Mouse (Mus musculus) frontal cortex, postnatal 10 days (tissue): ENCODE results near the gene Pou4f2.

ENCODE experiments used
- DNase-seq, 2 experiments: peaks; one replicate each; pipeline ENCODE4 v3.0.0; 2022; ENCODE audit warnings: low spot score in 2 of 2, mixed read lengths in 1 of 2

The Pou4f2 gene

DNA sequence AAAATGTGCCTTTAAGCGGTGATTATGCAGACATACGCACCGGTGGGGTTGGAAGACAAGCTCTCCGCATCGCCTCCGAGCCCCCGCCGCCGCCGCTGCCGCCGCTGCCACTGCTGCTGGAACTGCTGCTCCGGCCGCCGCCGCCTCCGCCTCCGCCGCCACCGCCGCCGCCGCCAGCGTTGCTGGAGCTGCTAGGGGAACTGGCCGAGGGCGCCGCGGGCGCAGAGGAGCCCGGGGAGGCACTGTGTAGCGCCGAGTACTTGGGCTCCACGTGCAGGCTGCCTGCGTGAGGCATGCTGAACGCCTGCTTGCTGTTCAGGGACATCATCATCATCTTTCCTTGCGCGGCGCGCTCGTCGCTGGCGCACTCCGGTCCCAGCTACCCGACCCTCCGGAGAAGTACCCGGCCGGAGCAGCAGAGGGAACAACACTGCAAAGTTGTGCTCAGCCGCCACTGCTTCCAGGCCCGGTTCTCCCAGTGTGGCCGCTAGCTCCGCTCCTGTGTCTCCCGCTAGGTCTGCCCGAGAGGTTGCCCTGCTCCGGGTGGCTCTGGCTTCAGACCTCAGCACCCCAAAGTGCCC, at the start of gene Pou4f2:
Pou4f2 (minus strand) TSS at position 575 of the 581 bp plus-strand sequence.
- DNase-seq = no peak

DNA sequence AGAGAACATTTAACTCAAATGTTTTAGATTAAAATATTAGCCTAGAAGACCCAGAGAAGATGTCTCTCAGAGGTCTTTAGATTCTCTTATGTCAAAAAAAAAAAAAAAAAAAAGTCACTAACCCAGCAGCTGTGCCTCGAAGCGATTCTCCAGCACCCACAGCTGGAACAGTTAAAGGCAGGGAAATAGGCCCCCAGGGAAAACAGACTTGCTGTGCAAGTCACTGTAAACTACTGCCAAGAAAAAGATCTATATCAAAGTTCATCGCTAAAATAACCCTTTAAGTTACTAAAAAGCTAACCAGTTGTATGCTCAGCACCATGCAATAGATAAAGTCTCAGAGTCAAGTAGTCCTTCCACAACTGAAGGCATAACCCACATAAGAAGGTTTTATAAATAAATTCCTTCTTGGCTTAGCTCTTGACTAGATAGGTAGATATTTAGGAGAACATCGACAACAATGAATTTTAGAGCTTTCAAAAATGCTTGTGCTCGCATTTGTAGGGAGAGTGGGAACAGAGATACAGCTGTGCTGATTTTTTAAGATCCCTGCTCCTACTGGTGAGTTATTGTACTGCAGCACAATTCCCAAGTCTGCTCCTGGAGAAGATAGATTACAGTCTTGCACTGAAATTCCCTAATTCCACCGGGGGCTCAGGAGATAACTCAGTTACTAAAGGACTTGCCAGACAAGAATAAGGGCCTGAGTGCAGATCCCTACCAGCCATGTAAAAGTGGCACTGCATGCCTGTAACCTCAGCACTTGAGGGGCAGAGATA, 40.8 kb upstream of the Pou4f2 start:
- DNase-seq = no peak

DNA sequence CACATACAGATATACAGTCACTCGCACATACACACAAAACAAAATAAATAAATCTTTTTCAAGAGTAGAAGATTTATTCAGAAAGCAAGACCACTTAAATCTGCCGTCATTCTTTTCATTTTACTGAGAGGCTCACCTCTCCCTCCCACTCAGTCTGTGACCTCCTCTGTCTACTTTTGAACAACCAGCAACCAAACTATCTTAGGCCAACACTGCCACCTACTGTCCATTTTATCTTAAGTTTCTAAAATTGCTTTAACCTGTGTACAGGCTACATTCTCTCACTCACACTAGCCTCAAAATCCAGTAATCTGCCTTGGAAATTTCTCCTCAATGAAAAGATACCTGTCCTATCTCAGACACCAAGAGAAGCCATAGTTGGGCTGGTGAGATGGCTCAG, 31.4 kb upstream of the Pou4f2 start:
- no peak for DNase-seq

DNA sequence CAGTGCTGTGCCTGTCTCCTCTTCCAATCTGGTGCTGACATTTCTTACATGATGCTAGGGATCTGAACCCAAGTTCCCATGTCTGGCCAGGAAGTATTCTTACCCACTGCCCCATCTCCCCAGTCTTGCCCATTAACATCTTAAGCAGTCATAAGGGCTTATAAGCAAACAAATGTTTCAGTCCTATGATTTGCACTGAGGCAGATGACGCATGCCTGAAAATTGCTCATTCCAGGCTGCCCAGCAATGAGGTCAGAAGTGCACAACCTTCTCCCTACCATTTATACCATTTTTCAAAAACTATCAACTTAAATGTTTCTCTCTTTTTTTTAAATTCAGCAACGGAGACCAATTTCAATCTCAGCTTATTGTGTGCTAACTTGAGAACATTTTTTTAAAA, 27.5 kb upstream of the Pou4f2 start:
- DNase-seq = no peak

DNA sequence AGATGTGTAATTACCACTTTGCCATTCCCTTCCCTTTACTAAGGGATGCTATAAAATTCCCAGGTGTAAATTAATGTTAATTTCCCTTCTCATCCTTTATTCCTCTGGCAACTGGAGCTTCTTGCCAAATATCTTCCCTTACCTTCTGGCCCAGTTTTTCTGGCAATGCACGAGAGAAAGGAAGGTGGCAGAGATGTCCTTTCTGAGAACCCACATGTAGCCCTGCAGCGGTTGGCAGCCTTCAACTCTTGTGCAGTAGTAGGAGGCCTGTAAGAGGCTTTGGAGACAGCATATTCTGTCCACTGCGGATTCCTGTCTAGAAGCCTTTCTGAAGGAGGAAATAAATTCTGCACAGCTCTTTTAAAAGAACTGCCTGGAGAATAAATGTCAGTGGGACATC, 20.0 kb upstream of the Pou4f2 start:
- no peak for DNase-seq

DNA sequence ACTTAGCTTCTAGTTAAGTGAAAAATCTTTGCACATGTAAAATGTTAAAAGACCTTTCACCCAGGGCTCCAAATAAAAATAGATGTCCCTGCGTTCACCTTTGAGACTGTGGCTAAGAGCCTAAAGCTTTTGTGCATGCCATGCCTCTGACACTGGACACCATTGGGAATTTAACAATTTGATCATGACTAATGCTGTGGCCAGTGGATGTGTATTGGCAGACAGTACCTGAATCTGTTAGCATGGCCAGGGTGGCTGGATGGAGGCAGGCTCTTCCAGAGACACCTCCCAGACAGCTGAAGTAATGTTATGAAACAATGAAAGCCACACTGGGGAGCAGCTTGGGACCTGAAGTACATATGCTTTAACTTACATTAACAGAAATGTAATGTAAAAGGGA, 6.3 kb upstream of the Pou4f2 start:
- DNase-seq = no peak

DNA sequence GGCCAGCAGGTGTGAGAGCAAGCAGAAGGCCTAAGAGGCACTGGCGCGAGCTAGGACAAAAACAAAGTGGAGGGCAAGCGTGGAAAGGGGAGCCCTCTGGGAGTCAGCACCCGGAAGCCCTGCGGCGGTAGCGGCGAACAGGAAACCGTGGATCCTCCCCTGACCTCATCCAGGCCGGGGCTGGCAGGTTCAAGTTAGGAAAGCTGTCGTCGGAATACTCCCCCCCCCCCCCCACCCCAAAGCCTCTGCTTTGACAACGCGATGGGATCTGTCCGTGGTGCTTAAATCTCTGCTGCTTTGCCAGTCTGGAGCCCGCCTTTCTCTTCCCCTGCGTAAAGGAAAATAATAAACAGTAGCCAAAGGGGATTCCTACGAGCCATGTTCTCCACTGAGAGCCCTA, 1.7 kb upstream of the Pou4f2 start:
- DNase-seq = no peak

DNA sequence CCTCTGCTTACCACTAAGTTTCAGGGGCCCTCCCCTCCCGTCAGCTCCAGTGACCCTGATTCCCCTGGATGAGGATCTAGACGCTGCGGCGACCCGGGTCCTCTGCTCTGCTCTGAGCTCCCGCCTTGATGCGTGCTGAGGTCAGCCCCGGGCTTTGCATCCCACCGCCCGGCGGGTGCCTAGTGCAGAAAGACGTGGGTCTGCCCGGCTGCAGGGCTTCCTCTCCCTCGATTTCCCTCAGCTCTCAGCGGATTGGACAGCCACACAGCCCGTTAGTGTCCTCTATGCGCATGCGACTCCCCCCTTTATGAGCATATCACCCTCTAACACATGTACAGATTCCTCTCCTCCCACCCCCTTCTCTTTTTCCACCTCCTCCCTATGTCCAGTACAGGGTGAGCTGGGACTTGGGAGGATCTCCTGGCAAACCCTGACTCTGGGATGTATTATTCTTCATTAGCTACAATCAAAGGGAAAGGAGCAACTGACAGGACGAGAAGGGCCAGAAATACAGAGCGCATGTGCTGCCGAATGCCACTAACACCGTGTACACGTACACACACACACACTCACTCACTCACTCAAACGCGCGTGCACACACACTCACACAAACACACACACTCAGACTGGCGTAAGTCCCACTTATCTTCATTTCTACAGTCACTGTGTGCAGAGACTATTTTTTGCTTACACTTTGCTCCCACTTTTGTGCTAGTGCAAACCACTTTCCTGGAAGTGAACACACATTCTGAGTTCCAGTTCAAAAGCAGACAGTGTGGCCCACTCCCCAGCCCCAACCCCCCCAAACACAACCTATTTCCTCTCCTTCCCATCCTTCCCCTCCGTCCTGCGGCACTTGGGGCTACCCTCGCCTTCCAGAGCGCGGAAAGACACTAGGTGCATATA, 948 bp upstream of the Pou4f2 start:
- DNase-seq = no peak

DNA sequence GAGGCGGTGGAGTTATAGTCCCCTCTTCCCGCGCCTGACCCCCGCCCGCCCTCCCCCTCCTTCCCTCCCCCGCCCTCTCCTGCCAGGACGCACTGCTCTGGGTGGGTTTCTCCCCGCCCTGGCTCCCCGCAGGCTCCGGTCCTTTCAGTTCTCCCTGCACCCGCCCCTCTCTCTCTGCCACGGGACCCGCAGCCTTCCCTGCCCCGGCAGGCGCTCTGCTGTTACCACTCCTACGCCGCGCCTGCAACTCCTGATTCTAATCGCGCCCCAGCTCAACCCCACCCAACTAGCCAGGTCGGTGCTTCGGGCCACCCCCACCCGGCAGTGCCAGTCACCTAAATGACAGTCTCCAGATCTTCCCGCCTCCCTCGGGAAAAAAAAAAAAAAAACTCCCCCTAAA, 216 bp upstream of the Pou4f2 start:
- no peak for DNase-seq

- DNase-seq = no peak
These were observed 853 bp downstream of the Pou4f2 start for GRCm38 (mm10) chr8:78435624-78435960.

DNA sequence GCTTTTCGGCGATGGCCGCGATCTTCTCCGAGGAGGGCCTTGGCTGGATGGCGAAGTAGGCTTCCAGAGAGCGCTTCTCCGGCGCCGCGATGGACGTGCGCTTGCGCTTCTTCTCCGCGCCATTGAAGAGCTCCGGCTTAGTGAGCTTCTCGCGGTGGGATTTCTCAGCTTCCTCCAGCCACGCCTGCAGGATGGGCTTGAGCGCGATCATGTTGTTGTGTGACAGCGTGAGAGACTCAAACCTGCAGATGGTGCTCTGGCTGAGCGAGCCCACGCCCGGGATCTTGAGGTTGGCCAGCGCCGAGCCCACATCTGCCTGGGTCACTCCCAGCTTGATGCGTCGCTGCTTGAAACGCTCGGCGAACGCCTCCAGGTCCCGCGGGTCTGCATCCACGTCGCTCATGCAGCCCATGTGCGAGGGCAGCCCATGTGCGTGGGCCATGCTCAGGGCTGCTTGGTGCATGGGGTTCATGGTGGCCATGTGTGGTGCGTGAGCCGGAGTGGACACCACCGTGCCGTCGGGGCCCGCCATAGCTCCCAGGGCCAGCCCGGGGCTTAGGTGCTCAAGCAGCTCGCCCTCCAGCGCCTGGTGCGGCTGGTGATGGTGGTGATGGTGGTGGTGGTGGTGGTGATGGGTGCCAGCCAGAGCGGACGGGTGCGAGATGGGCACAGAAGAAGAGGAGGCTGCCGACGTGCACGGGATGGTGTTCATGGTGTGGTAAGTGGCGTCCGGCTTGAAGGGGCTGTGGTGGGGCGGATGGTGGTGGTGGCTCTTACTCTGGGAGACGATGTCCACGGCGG, 1.4 kb downstream of the Pou4f2 start:
- DNase-seq = no peak

- DNase-seq = no peak
These were observed 2.1 kb downstream of the Pou4f2 start for GRCm38 (mm10) chr8:78434340-78434739.

GRCm38 (mm10) chr8:78433318-78433717, 3.1 kb downstream of the Pou4f2 start:
- DNase-seq = no peak

DNA sequence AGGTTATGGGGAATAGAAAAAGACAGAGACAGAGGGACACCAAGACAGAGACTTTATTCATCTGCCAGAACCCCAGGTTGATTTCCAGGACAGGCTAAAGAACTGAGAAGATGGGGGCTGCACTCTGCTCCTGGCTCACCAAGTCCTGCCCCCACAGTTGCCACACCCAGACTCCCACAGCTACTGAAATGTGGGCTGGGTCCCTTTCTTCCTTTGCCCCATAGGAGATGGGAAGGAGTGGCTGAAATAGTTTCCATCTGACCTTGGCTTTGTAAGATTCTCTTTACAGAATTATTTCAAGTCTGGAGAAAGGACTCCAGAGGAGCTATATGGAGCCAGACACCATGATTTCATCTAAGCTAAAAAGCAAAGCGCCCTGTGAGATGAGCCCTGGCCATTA, 4.0 kb downstream of the Pou4f2 start:
- DNase-seq = no peak

- no peak for DNase-seq
These were observed 5.1 kb downstream of the Pou4f2 start for GRCm38 (mm10) chr8:78431356-78431755.

- DNase-seq = no peak
These were observed 8.3 kb downstream of the Pou4f2 start for GRCm38 (mm10) chr8:78428148-78428547.

GRCm38 (mm10) chr8:78427769-78428130, 8.7 kb downstream of the Pou4f2 start:
- DNase-seq = no peak

- no peak for DNase-seq
These were observed 9.3 kb downstream of the Pou4f2 start for GRCm38 (mm10) chr8:78426875-78427768.

DNA sequence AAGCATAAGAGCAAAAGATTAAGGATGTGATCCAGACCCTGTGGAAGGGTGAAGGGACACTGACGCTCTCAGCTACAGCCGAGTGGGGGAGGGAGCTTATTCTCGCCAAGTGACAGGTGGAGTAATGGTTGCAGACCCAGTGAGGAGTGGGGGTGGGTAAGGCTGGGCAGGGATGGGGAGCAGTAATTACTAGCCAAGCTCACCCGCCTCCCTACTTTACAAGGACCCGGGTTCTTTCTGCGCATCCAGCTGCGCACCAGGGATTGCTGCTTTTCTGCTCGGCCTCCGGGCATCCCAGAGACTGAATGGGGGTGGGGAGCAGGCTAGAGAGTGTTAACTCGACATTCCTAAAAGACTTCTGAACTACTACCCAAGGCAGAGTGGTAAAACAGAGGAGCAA, 10.0 kb downstream of the Pou4f2 start:
- DNase-seq = no peak

DNA sequence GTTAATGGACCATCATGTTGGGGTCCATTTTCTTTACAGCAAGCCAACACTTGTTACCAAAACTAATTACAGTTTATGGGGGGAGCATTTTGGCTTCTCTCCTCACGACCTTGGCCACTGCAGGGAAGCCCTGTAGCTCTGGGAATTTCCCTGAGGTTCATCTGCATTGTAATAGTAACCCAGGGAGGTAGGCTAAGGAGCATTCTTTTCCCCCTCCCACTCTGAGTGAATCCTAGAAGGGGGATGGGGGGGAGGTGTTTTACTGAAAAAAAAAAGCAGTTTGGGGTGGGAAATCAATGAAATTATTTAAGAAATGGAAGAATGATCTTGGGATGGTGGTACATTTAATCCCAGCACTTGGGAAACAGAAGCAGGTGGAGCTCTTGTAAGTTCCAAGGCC, 12.5 kb downstream of the Pou4f2 start:
- no peak for DNase-seq

DNA sequence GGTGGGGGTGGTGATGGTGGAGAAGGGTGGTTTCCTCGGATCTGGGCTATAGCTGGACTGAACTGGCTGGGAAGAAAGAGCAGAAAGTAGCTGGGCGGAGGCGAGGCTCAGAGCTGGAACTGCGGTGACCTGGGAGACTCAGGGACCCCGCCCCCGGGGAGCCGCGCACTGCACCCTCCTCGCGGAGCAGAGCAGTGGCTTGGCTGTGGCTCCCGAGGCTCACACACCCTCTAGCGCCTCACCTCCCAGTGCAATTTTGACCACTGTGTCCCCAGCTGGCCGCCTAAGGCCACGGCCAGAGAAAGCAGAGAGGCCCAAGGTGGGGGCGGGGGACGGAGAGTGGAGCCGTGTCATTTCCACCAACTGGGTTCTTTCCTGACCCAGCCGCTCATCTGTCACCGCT, 16.3 kb downstream of the Pou4f2 start:
- DNase-seq = no peak
